Mouse (Mus musculus) B cell, adult 67 days (primary cell): ENCODE data around the gene Hmga2. TPM values are rescaled to one million over a fixed set of nuclear protein-coding genes. Genes with fewer than 3 reads are reported as not detected.

Experiments
- total RNA-seq, 2 experiments: library from RNA; stranded (reverse); gene quantifications; 4 replicates each; pipeline ENCODE4 v1.2.4; 2023

The Hmga2 gene
- not detected for total RNA-seq

DNA sequence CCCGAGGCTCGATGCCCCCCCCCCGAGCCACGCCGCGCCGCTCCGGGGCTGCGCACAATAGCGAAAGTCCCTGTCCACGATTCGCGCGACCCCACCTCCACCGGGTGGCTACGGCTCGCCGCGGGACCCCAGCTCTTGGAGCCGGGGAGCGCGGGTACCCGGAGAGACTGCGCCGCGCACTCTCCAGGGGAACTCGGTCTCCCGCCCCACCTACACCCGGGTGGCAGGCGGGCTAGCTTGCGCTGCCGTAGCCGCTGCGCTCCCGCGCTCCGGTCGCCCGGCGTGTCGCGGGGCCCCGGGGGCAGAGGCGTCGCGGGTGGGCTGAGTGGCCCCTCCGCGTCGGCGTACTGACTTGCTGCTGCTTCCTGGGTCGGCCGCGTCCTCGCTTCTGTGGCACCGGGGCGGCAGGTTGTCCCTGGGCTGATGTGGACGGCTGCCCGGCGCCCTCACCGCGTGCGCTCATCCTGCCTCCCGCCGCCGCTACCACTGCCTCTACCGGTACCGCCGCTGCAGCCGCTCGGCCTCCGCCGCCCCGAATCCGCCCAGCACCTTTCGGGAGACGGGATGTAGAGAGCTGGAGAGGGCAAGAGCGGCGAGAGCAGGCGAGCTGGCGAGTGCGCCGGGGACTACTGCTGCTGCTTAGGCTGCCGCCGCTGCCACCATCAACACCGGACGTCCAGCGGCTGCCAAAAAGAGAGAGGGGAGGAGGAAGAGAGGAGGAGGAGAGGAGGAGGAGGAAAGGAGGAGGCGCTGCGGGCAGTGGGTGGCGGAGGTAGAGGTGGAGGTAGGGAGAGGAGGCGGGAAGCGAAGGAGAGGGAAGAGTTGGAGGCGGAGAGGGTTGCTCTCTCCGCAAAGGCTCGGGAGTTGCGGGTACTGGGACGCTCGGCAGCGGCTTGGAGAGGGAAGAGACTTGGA, at the start of gene Hmga2:
Gene Hmga2, minus strand, starts transcription at position 869 of the 915 bp plus-strand sequence.

Other genes with a start within 250 kb of the Hmga2 start
- gene Llph, start 249.4 kb downstream of the Hmga2 start, total RNA-seq = 10 to 100 TPM; 35.3 to 38.2 TPM